Mouse (Mus musculus): Measurements from ENCODE around the gene Taldo1.

Taldo1 gene

GRCm38 (mm10) chr7:141423811-141424210 is 31.8 kb downstream of the Taldo1 start:
- DNase-seq (ENCODE audit: low spot score) = no peak

GRCm38 (mm10) chr7:141426948-141427730 is 35.1 kb downstream of the Taldo1 start:
- DNase-seq (ENCODE audit: low spot score) = no peak

- no peak for DNase-seq (ENCODE audit: low spot score)
These were observed 36.7 kb downstream of the Taldo1 start for GRCm38 (mm10) chr7:141428701-141429100.

GRCm38 (mm10) chr7:141429310-141429709 is 37.3 kb downstream of the Taldo1 start, which contains the start of gene Cend1:
Gene Cend1 (minus strand): TSS chr7:141429491.
- peak; percentile 89 for DNase-seq (ENCODE audit: low spot score)

GRCm38 (mm10) chr7:141429840-141430584 is 38.0 kb downstream of the Taldo1 start:
- no peak for DNase-seq (ENCODE audit: low spot score)

GRCm38 (mm10) chr7:141430585-141431240 is 38.7 kb downstream of the Taldo1 start:
- no peak for DNase-seq (ENCODE audit: low spot score)

GRCm38 (mm10) chr7:141431434-141432185 is 39.6 kb downstream of the Taldo1 start:
- no peak for DNase-seq (ENCODE audit: low spot score)

GRCm38 (mm10) chr7:141432186-141432611 is 40.2 kb downstream of the Taldo1 start:
- no peak for DNase-seq (ENCODE audit: low spot score)

- no peak for DNase-seq (ENCODE audit: low spot score)
These were observed 40.9 kb downstream of the Taldo1 start for GRCm38 (mm10) chr7:141432741-141433516.

GRCm38 (mm10) chr7:141433517-141434400 is 41.8 kb downstream of the Taldo1 start:
- DNase-seq (ENCODE audit: low spot score) = no peak

- DNase-seq (ENCODE audit: low spot score) = peak; percentile 66
These were observed 42.5 kb downstream of the Taldo1 start for GRCm38 (mm10) chr7:141434464-141434863.

- DNase-seq (ENCODE audit: low spot score) = no peak
These were observed 43.3 kb downstream of the Taldo1 start for GRCm38 (mm10) chr7:141435129-141435855.

- no peak for DNase-seq (ENCODE audit: low spot score)
These were observed 44.0 kb downstream of the Taldo1 start for GRCm38 (mm10) chr7:141435856-141436522.

- DNase-seq (ENCODE audit: low spot score) = no peak
These were observed 44.5 kb downstream of the Taldo1 start for GRCm38 (mm10) chr7:141436523-141436892.

GRCm38 (mm10) chr7:141437178-141438120 is 45.5 kb downstream of the Taldo1 start, which contains the start of gene Slc25a22:
Gene Slc25a22 (minus strand): TSS chr7:141437892.
- DNase-seq (ENCODE audit: low spot score) = peak; percentile 86

- DNase-seq (ENCODE audit: low spot score) = no peak
These were observed 46.4 kb downstream of the Taldo1 start for GRCm38 (mm10) chr7:141438201-141438968.

Data from layer of hippocampus, adult 11-12 months (tissue).